Mouse (Mus musculus): Measurements from ENCODE around the gene Mical2. TPM values are rescaled to one million over a fixed set of nuclear protein-coding genes. Genes with fewer than 3 reads are reported as not detected.

The Mical2 gene
- polyA plus RNA-seq, 1 experiment: not detected

DNA sequence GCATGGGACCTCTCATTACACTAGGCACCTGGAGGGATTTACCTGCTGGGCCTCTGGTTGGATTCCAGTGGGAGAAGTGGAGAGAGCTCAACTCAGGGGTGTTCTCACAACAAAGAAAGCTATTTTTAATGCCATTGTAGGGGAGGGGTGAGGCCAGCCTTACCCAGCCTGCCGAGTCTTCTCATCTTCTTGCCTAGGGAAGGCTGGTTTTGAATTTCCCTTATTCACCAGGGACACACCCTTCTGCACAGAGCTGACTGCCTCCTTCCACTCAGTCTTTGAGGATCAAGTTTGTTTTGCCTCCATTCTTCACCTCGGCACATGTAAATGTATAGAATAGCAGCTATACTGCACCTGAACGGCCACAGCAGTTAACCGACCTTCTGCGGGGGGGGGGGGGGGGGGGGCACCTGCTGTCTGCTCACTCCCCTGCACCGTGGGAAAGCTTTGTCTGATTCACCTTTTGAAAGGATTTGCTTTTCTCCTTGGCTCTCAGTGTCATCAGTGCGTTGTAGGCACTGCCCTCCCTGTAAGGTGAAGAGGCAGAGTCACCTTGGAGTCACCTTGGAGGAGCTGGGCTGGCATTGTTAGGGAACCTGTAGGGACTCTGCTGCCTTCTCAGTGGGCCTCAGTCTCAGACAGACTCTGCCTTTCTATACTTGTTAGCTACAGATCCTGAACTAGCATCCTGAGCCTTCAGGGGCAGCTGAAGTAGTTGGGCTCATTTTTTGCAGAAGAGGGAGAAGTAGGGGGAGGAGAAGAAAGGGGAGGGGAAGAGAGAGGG lies 191.3 kb downstream of the Mical2 start:
- Histone ChIP-seq H3K27me3 (ENCODE audit: control insufficient read depth) (no peaks in the 10 kb centered on the region), H3K9me3 (ENCODE audit: control insufficient read depth, low read length) (no peaks in the 10 kb centered on the region), H3K4me1 (ENCODE audit: control insufficient read depth) (no peaks in the 10 kb centered on the region), H3K4me3 (replicated peaks) (no peak overlapping the region), H3K36me3 (ENCODE audit: control insufficient read depth) (no peaks in the 10 kb centered on the region)
- TF ChIP-seq TAL1 (IDR thresholded peaks at IDR 0.05; ENCODE audit: low read length) (no peak), GATA1 (IDR thresholded peaks at IDR 0.05; ENCODE audit: low read length) (no peak)

DNA sequence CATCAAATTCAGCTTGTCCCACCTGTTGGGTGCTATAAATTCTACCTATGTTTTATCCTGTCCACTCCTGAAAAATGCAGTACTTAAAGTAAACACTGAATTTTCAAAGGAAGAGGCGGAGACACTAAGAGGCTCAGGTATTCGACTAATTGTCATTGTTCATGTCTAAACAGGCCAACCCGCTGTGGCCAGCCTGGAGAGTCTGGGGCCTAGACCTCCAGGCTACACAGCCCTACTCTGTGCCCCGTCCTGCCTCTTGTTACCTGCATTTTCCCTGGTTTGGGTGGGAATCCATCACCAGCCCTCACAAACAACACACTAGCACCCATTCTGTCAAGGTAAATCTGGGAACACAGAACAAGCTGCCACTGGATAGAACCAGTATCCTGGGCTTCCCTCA lies 191.9 kb downstream of the Mical2 start:
- H3K36me3 ChIP-seq (ENCODE audit: control insufficient read depth): no peaks in the 10 kb centered on the region
- H3K9me3 ChIP-seq (ENCODE audit: control insufficient read depth, low read length): no peaks in the 10 kb centered on the region
- no peak overlapping the region for H3K4me3 ChIP-seq (replicated peaks)
- no peaks in the 10 kb centered on the region for H3K4me1 ChIP-seq (ENCODE audit: control insufficient read depth)
- no peak for TF ChIP-seq GATA1 (IDR thresholded peaks at IDR 0.05; ENCODE audit: low read length)
- no peak for TF ChIP-seq TAL1 (IDR thresholded peaks at IDR 0.05; ENCODE audit: low read length)
- H3K27me3 ChIP-seq (ENCODE audit: control insufficient read depth): no peaks in the 10 kb centered on the region

DNA sequence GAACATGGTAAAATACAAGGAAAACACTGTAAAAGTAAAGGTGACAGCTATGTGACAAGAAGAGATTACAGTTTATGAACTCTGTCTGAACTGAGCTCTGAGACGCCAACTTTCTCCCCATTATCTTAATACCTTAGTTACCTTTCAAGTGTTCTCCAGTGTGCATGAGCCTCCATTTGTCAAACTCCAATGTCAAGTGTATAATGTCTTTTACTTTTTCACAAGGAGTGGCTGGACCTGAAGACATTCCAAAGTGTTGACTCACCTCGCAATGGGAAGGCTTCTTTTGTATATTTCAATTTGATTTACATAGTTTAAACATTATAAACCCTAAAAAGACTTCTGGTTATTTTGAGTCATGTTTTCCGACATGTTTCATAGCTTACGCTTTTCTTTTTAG lies 197.8 kb downstream of the Mical2 start:
- Histone ChIP-seq H3K4me1 (ENCODE audit: control insufficient read depth) (no peaks in the 10 kb centered on the region), H3K36me3 (ENCODE audit: control insufficient read depth) (no peaks in the 10 kb centered on the region), H3K4me3 (replicated peaks) (no peak overlapping the region), H3K9me3 (ENCODE audit: control insufficient read depth, low read length) (no peaks in the 10 kb centered on the region), H3K27me3 (ENCODE audit: control insufficient read depth) (peaks cover 22% of the 10 kb centered on the region)
- TF ChIP-seq GATA1 (IDR thresholded peaks at IDR 0.05; ENCODE audit: low read length): no peak
- no peak for TF ChIP-seq TAL1 (IDR thresholded peaks at IDR 0.05; ENCODE audit: low read length)

DNA sequence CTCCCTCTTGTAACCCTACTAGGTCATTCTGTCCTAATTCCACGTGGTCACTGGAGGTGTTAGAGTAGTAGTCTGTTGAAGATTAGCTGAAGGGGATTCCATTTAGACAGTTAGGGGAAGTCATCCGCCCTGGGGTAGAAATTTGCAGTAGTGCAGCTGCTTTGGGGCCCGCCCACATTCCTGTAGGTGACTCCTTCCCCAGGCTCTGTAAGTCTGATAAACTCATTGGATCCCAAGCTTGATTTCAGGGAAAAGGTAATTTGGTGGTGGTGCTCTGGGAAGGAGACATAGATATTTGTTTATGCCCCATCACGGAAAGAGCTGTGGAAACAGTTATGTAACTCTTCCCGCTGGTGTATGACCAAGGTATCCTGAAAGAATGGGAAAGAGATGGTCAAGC lies 201.2 kb downstream of the Mical2 start:
- H3K36me3 ChIP-seq (ENCODE audit: control insufficient read depth): no peaks in the 10 kb centered on the region
- no peaks in the 10 kb centered on the region for H3K4me1 ChIP-seq (ENCODE audit: control insufficient read depth)
- no peaks in the 10 kb centered on the region for H3K9me3 ChIP-seq (ENCODE audit: control insufficient read depth, low read length)
- no peak overlapping the region for H3K4me3 ChIP-seq (replicated peaks)
- TF ChIP-seq TAL1 (IDR thresholded peaks at IDR 0.05; ENCODE audit: low read length) (no peak), GATA1 (IDR thresholded peaks at IDR 0.05; ENCODE audit: low read length) (no peak)
- H3K27me3 ChIP-seq (ENCODE audit: control insufficient read depth): peaks cover 22% of the 10 kb centered on the region

DNA sequence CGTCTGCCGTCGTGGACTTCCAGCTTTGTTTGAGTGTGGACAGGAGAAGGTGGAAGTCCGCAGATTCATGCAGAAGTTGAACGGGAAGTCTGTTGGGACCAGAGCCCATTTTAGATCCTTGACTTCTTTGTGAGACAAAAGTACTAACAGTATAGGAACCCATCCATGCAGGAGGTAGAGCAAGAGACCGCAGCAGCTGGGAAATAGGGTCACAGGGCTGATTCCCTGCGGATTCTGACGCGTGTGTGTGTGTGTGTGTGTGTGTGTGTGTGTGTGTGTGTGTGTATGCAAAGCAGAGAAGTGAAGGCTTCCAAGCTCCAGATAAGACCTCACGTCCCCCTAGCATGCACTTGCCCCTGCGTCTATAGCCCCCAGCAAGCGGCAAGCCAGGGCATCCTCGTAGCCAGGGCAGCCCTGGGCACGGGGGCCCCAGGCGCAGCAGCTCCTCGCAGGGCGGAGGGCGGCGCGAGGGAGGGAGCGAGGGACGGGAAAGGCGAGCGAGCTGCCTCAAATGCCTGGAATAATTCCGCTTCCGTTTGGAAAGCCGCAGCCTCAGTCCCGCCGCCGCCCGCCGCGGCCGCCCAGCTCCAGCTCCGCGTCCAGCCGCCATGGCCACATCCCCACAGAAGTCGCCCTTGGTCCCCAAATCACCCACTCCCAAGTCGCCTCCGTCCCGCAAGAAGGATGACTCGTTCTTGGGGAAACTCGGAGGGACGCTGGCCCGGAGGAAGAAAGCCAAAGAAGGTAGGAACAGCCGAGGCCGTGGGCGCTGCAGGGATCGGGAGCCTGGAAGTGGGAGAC lies 201.9 kb downstream of the Mical2 start, which contains the start of gene Parva:
TSS of gene Parva (plus strand) at position 149 of the 801 bp plus-strand sequence.
- Histone ChIP-seq H3K4me3 (replicated peaks) (peak within 1 kb of the TSS; percentile 52), H3K4me1 (ENCODE audit: control insufficient read depth) (no peaks in the 10 kb centered on the region), H3K9me3 (ENCODE audit: control insufficient read depth, low read length) (no peaks in the 10 kb centered on the region), H3K36me3 (ENCODE audit: control insufficient read depth) (no peaks in the 10 kb centered on the region), H3K27me3 (ENCODE audit: control insufficient read depth) (peaks cover 22% of the 10 kb centered on the region)
- TF ChIP-seq TAL1 (IDR thresholded peaks at IDR 0.05; ENCODE audit: low read length) (no peak), GATA1 (IDR thresholded peaks at IDR 0.05; ENCODE audit: low read length) (no peak)

DNA sequence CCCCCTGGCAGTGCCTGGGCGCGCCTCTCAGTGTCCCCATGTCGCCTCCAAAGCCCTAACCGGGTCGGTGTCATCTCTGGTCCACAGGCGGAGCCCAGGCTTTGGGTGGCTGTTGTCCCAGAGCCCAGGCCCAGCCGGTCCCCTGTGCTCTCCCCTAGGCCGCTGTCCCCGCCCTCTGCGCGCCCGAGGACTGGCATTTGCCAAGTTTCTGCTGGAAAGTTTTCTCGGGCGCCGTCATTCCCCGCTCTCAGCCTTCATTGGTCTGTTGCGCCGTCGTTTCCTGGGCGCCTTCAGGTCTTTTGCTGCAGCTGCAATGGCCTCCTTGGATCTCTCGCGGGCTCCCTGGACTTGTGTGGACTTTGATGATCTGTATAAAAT lies 202.5 kb downstream of the Mical2 start:
- H3K4me1 ChIP-seq (ENCODE audit: control insufficient read depth): no peaks in the 10 kb centered on the region
- H3K36me3 ChIP-seq (ENCODE audit: control insufficient read depth): no peaks in the 10 kb centered on the region
- H3K4me3 ChIP-seq (replicated peaks): peak overlapping the region; percentile 52
- H3K9me3 ChIP-seq (ENCODE audit: control insufficient read depth, low read length): no peaks in the 10 kb centered on the region
- peaks cover 22% of the 10 kb centered on the region for H3K27me3 ChIP-seq (ENCODE audit: control insufficient read depth)
- TF ChIP-seq GATA1 (IDR thresholded peaks at IDR 0.05; ENCODE audit: low read length): no peak
- TF ChIP-seq TAL1 (IDR thresholded peaks at IDR 0.05; ENCODE audit: low read length): no peak

DNA sequence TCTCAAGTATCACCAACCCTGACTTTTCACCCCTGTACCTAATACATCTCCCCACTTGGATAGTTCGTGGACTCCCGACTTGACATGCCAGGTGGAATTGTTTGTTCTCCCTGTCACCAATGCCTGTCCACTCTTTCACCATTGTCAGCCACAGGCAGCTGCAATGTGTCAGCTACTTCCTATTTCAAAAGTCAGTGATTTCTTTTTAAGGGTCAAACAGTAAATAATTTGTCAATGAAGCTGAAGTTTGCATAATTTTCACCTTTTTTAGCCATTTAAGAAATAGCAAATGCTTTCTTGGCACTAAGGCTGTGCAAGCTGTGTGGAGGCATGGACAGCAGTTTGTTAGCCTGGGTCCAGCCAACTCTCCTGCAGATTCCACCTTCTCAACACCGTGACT lies 214.2 kb downstream of the Mical2 start:
- TF ChIP-seq TAL1 (IDR thresholded peaks at IDR 0.05; ENCODE audit: low read length) (no peak), GATA1 (IDR thresholded peaks at IDR 0.05; ENCODE audit: low read length) (no peak)
- Histone ChIP-seq H3K27me3 (ENCODE audit: control insufficient read depth) (no peaks in the 10 kb centered on the region), H3K4me1 (ENCODE audit: control insufficient read depth) (no peaks in the 10 kb centered on the region), H3K4me3 (replicated peaks) (no peak overlapping the region), H3K36me3 (ENCODE audit: control insufficient read depth) (no peaks in the 10 kb centered on the region), H3K9me3 (ENCODE audit: control insufficient read depth, low read length) (no peaks in the 10 kb centered on the region)

DNA sequence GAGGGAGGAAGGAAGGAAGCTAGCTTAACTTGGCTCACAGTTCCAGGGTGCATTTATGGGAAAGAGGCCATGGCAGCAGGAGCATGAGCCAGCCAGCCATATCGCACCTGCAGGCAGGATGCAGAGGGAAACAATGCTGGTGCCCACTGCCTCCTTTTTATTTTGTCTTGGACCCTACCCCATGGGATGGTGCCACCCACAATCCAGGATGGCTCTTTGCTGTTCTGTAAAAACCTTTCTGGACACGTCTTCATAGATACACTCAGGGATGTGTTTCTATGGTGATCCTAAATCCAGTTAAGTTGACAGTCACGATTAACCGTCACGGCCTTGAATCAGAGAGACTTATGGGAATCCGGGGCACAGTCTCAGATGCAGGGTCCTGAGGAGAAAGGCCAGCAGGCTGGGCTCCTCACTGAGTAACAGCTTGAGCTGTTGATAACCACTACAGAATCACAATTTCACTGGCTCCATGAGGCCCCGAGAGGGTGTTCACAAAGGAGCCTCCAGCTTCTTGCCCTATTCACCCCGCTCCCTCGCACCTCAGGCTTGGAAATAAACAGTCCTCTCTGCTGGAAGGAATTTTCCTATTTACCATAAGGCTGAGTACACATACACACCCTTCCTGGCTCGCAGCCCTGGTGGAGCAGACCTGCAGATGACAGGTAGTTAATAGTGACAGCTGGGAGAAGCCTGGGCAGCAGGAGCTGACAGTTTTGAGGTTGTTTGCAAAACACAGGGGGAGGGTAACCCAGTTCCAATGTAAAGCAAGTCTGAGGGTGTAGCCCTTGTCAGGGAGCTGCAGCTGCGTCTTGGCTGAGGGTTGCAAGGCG lies 218.7 kb downstream of the Mical2 start:
- Histone ChIP-seq H3K36me3 (ENCODE audit: control insufficient read depth) (no peaks in the 10 kb centered on the region), H3K27me3 (ENCODE audit: control insufficient read depth) (no peaks in the 10 kb centered on the region), H3K4me3 (replicated peaks) (no peak overlapping the region), H3K4me1 (ENCODE audit: control insufficient read depth) (no peaks in the 10 kb centered on the region), H3K9me3 (ENCODE audit: control insufficient read depth, low read length) (no peaks in the 10 kb centered on the region)
- no peak for TF ChIP-seq GATA1 (IDR thresholded peaks at IDR 0.05; ENCODE audit: low read length)
- TF ChIP-seq TAL1 (IDR thresholded peaks at IDR 0.05; ENCODE audit: low read length): no peak

DNA sequence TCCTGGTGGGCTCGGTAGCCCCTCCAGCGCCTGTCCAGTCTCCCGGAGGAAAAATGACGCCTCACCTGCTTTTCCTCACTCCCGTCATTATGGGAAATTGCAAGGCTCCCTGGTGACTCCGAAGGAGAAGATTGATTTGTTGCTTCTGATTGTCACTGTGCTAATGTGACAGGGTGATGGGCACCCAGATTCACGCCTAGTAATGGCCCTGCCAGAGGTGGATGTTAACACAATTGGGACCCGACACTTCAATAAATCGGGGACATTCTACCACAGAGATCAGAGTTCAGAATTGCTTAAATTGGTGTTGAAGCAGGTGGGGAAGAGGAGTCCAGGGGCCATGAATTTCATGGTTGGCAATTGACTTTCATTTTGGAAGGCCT lies 219.3 kb downstream of the Mical2 start:
- TF ChIP-seq GATA1 (IDR thresholded peaks at IDR 0.05; ENCODE audit: low read length) (no peak), TAL1 (IDR thresholded peaks at IDR 0.05; ENCODE audit: low read length) (no peak)
- no peak overlapping the region for H3K4me3 ChIP-seq (replicated peaks)
- H3K4me1 ChIP-seq (ENCODE audit: control insufficient read depth): no peaks in the 10 kb centered on the region
- no peaks in the 10 kb centered on the region for H3K9me3 ChIP-seq (ENCODE audit: control insufficient read depth, low read length)
- H3K36me3 ChIP-seq (ENCODE audit: control insufficient read depth): no peaks in the 10 kb centered on the region
- H3K27me3 ChIP-seq (ENCODE audit: control insufficient read depth): no peaks in the 10 kb centered on the region

Measured in erythroblast, embryonic 14.5 days (primary cell).